Mouse (Mus musculus) 416B (cell line): Measurements from ENCODE around the gene Gm10408.
"Not testable (repeated sequence)": the region's sequence is repeated elsewhere in the genome, so short reads cannot be mapped to it uniquely, and the experiment has no call there.

Source experiments
- DNase-seq: peaks from one replicate; pipeline ENCODE4 v3.0.0; 2011; ENCODE audit warnings: low read depth

Gm10408 gene

GRCm38 (mm10) chr14:3449079-3449478 lies at the start of gene Gm10408:
Gene Gm10408, plus strand, starts transcription at chr14:3449379.
- DNase-seq = not testable (repeated sequence)

- not testable (repeated sequence) for DNase-seq
Observed at GRCm38 (mm10) chr14:3412314-3412713, 36.9 kb upstream of the Gm10408 start, which contains the start of gene Gm10409. Gene Gm10409, plus strand, starts transcription at chr14:3412614.

GRCm38 (mm10) chr14:3427803-3428202 lies 21.4 kb upstream of the Gm10408 start, which contains the start of gene Gm3005:
Gene Gm3005, plus strand, starts transcription at chr14:3428103.
- not testable (repeated sequence) for DNase-seq
